Mouse (Mus musculus): ENCODE data around the gene Wdhd1. TPM values are rescaled to one million over a fixed set of nuclear protein-coding genes. Genes with fewer than 3 reads are reported as not detected.

Gene Wdhd1
- polyA plus RNA-seq, 1 experiment from 2014 or later: 4.6 TPM

DNA sequence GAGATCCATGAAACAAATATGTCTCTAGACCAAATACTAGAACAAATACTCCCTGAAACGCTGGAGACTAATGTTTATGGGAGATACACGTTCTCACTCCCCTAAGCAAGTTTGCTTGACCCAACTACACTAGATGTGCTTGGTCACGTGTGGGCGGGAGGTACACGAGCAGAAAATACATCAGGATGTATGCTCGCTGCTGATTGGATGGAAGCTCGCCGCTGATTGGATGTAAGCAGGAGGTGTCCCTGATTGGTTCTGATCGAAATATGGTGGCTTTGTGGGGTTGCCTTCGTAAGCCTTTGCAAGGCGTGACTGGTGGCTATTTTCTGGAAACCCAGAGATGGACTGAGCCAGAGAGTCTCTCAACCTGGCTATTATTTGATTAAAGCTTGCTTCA lies 55.1 kb downstream of the Wdhd1 start:
- H3K4me3 ChIP-seq (ENCODE audit: low read depth, low read length): no peak overlapping the region
- TF ChIP-seq CTCF (IDR thresholded peaks at IDR 0.05; ENCODE audit: low read depth): no peak
- H3K9ac ChIP-seq (ENCODE audit: low read depth, low read length): no peak overlapping the region
- H3K27ac ChIP-seq (ENCODE audit: low read depth, low read length): no peak overlapping the region
- no peak for ATAC-seq
- H3K27me3 ChIP-seq (replicated peaks; ENCODE audit: control insufficient read depth, insufficient read depth, low read length): no peaks in the 10 kb centered on the region
- no peaks in the 10 kb centered on the region for H3K9me3 ChIP-seq (ENCODE audit: control insufficient read depth)
- H3K36me3 ChIP-seq (ENCODE audit: control insufficient read depth, insufficient read depth): no peaks in the 10 kb centered on the region
- no peaks in the 10 kb centered on the region for H3K4me1 ChIP-seq (replicated peaks; ENCODE audit: control insufficient read depth, insufficient read depth, low read length)
- H3K4me2 ChIP-seq (replicated peaks; ENCODE audit: low read depth): no peak overlapping the region
- WGBS: 86% methylated on average over 11 of the region's 11 CpGs

DNA sequence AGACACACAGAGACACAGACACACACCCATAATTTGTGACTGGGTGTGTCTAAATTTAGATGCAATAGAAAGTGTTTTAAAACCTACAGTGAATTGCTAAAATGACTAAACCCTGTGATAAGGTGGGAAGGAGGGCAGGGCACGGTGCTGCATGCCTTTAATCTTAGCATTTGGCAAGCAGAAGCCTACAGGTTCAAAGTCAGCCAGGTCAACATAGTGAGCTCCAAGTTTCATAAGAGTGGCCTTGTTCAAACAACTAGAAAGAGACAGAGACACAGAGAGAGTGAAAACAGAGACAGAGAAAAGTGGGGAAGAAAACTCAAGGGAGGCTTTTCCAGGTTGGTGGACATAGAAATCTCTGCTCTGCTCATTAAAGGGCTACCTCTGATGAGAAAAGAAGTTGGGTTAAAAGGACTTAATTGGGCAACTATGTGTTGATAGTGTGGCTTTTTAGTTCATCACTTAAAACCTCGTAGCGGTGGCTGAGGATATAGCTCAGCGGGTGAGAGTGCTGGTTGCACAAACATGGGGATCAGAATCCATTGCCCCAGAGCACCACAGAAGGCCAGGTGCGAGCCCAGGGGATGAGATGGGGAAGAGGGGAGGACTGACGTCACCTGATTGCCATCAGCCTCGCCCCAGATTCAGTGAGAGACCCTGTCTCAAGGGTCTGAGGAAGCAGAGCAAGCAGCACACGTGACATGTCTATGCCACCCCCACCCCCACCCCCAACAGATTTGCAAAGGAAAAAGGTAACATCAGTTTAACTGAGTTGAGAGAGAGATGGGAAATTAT lies 56.2 kb downstream of the Wdhd1 start:
- WGBS: 81% methylated on average over 8 of the region's 8 CpGs
- ATAC-seq: no peak

DNA sequence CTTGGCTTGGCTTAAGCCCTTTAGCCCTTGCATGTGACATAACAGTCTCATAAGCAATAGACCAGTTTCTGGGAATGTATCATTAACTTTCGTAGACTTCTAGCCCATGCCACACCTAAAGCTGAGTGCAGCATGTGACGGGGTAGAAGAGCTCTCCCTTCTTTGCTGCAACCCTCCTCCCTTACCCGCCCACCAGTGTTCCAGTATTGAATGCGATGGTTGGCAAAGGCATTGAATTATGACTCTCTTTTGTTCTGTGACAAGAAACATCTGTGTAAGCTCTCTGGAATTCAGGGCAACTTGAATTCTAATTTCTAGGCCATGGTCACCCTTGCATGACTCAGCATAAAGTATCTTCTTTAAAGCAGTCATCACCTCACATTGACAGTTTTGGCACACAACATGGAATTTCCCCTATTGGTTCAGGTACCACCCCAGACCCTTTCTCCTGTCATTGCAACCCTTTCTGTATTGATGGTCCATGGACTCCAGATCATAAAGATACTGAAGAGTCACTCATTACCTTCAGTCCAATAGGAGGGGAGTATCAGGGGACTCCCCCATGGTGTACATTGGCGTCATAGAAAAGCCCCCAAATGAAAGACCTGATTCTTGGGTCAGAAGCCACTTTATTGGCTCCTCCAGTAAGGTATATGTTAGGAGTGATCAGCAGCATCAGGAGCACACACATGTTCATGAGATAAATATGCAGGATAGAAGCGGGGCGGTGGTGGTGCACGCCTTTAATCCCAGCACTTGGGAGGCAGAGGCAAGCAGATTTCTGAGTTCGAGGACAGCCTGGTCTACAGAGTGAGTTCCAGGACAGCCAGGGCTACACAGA lies 57.7 kb downstream of the Wdhd1 start:
- ATAC-seq: no peak
- Histone ChIP-seq H3K36me3 (ENCODE audit: control insufficient read depth, insufficient read depth) (no peaks in the 10 kb centered on the region), H3K4me3 (ENCODE audit: low read depth, low read length) (no peak overlapping the region), H3K27me3 (replicated peaks; ENCODE audit: control insufficient read depth, insufficient read depth, low read length) (no peaks in the 10 kb centered on the region), H3K9me3 (ENCODE audit: control insufficient read depth) (no peaks in the 10 kb centered on the region), H3K9ac (ENCODE audit: low read depth, low read length) (no peak overlapping the region), H3K4me2 (replicated peaks; ENCODE audit: low read depth) (no peak overlapping the region), H3K27ac (ENCODE audit: low read depth, low read length) (no peak overlapping the region), H3K4me1 (replicated peaks; ENCODE audit: control insufficient read depth, insufficient read depth, low read length) (peaks cover 6% of the 10 kb centered on the region; the same call in 1 of the 2 replicates)
- WGBS: 80% methylated on average over 9 of the region's 9 CpGs
- TF ChIP-seq CTCF (IDR thresholded peaks at IDR 0.05; ENCODE audit: low read depth): no peak

More for the DNA sequence above, 56.2 kb downstream of the Wdhd1 start:
- no peak overlapping the region for H3K4me3 ChIP-seq (ENCODE audit: low read depth, low read length)
- H3K9ac ChIP-seq (ENCODE audit: low read depth, low read length): no peak overlapping the region
- no peaks in the 10 kb centered on the region for H3K4me1 ChIP-seq (replicated peaks; ENCODE audit: control insufficient read depth, insufficient read depth, low read length)
- H3K27me3 ChIP-seq (replicated peaks; ENCODE audit: control insufficient read depth, insufficient read depth, low read length): no peaks in the 10 kb centered on the region
- no peak overlapping the region for H3K27ac ChIP-seq (ENCODE audit: low read depth, low read length)
- no peaks in the 10 kb centered on the region for H3K9me3 ChIP-seq (ENCODE audit: control insufficient read depth)
- no peaks in the 10 kb centered on the region for H3K36me3 ChIP-seq (ENCODE audit: control insufficient read depth, insufficient read depth)
- no peak for TF ChIP-seq CTCF (IDR thresholded peaks at IDR 0.05; ENCODE audit: low read depth)
- no peak overlapping the region for H3K4me2 ChIP-seq (replicated peaks; ENCODE audit: low read depth)

DNA sequence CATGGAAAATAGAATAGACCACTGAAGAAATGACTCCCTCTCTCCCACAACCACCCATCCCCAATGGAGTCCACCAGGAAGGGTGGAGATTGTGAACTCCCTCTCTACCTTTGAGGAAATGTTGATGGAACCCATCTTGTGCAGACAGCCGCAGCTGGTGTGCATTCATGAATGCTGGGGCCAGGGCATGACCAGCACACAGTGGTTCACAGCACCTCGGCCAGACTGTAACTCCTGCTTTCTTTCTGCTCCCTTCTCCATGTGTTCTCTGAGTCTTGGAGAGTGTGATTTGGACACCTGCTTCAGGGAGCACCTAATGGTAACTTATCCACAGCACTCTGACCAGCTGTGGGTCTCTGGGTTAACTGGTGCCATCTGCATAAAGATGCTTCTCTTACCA lies 60.1 kb downstream of the Wdhd1 start:
- no peaks in the 10 kb centered on the region for H3K36me3 ChIP-seq (ENCODE audit: control insufficient read depth, insufficient read depth)
- WGBS: 90% methylated on average over 2 of the region's 2 CpGs
- H3K4me1 ChIP-seq (replicated peaks; ENCODE audit: control insufficient read depth, insufficient read depth, low read length): peaks cover 6% of the 10 kb centered on the region; the same call in 1 of the 2 replicates
- no peaks in the 10 kb centered on the region for H3K9me3 ChIP-seq (ENCODE audit: control insufficient read depth)
- no peak overlapping the region for H3K9ac ChIP-seq (ENCODE audit: low read depth, low read length)
- no peak for ATAC-seq
- no peak overlapping the region for H3K4me2 ChIP-seq (replicated peaks; ENCODE audit: low read depth)
- no peak overlapping the region for H3K4me3 ChIP-seq (ENCODE audit: low read depth, low read length)
- H3K27ac ChIP-seq (ENCODE audit: low read depth, low read length): no peak overlapping the region
- H3K27me3 ChIP-seq (replicated peaks; ENCODE audit: control insufficient read depth, insufficient read depth, low read length): no peaks in the 10 kb centered on the region
- TF ChIP-seq CTCF (IDR thresholded peaks at IDR 0.05; ENCODE audit: low read depth): no peak

DNA sequence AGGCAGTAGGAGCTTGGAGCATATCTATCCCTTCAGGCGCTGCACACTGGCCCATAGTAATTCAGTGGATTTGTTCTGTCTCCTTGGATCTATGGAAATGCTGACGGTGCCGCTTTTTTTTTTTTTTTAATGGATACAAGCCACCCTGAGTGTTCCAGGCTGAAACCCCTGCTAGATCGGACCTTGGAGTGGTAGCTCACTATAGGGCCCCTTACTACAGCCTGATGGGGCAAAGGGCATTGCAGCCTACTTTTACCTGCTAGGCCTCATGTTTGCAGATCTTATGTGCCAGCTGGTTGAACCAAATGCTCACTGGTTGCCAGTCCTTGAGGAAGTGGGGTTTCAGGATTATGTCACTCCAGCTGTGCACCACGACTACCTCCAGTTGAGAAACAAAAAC lies 62.3 kb downstream of the Wdhd1 start:
- ATAC-seq: peak; percentile 95
- no peak overlapping the region for H3K9ac ChIP-seq (ENCODE audit: low read depth, low read length)
- peaks cover 9% of the 10 kb centered on the region; the same call in 1 of the 2 replicates for H3K4me1 ChIP-seq (replicated peaks; ENCODE audit: control insufficient read depth, insufficient read depth, low read length)
- H3K9me3 ChIP-seq (ENCODE audit: control insufficient read depth): no peaks in the 10 kb centered on the region
- no peak for TF ChIP-seq CTCF (IDR thresholded peaks at IDR 0.05; ENCODE audit: low read depth)
- H3K27me3 ChIP-seq (replicated peaks; ENCODE audit: control insufficient read depth, insufficient read depth, low read length): no peaks in the 10 kb centered on the region
- H3K36me3 ChIP-seq (ENCODE audit: control insufficient read depth, insufficient read depth): no peaks in the 10 kb centered on the region
- 0 out of 2 replicates have a peak overlapping the region, but pooled peaks have one; percentile 9 for H3K4me2 ChIP-seq (replicated peaks; ENCODE audit: low read depth)
- WGBS: 40% methylated on average over 5 of the region's 5 CpGs
- no peak overlapping the region for H3K4me3 ChIP-seq (ENCODE audit: low read depth, low read length)
- peak overlapping the region; percentile 82 for H3K27ac ChIP-seq (ENCODE audit: low read depth, low read length)

DNA sequence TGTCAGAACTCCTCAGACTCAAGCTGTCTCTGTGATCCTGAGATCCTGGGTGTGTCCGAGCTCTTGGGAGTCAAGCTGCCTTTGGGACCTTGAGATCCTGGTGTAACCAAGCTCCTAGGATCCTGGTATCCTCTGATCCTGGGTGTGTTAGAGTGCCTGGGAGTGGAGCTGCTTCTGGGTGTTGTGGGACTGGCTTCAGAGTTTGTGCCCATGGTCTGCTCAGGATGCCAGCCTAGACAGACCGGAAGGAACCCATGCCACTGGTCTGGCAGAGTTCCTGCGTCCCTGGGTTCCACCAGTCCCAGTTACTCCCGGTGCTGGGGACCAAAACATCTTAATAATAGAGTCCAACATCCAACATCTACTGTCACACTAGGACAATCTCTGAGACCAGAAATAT lies 63.4 kb downstream of the Wdhd1 start:
- peaks cover 9% of the 10 kb centered on the region; the same call in 1 of the 2 replicates for H3K4me1 ChIP-seq (replicated peaks; ENCODE audit: control insufficient read depth, insufficient read depth, low read length)
- peak overlapping the region; percentile 57 for H3K27ac ChIP-seq (ENCODE audit: low read depth, low read length)
- H3K27me3 ChIP-seq (replicated peaks; ENCODE audit: control insufficient read depth, insufficient read depth, low read length): no peaks in the 10 kb centered on the region
- H3K9me3 ChIP-seq (ENCODE audit: control insufficient read depth): no peaks in the 10 kb centered on the region
- no peaks in the 10 kb centered on the region for H3K36me3 ChIP-seq (ENCODE audit: control insufficient read depth, insufficient read depth)
- ATAC-seq: no peak
- H3K4me2 ChIP-seq (replicated peaks; ENCODE audit: low read depth): no peak overlapping the region
- H3K9ac ChIP-seq (ENCODE audit: low read depth, low read length): no peak overlapping the region
- TF ChIP-seq CTCF (IDR thresholded peaks at IDR 0.05; ENCODE audit: low read depth): no peak
- WGBS: 67% methylated on average over 4 of the region's 4 CpGs
- H3K4me3 ChIP-seq (ENCODE audit: low read depth, low read length): no peak overlapping the region

Measured in intestine, postnatal 0 days (tissue).